Mouse (Mus musculus) urinary bladder, postnatal 4 days (tissue): ENCODE results near the gene Ppp1r14c.
"Not testable (repeated sequence)": the region's sequence is repeated elsewhere in the genome, so short reads cannot be mapped to it uniquely, and the experiment has no call there.

Experiments used
- DNase-seq, 2 experiments: peaks; one replicate each; pipeline ENCODE4 v3.0.0; 2021 to 2022; ENCODE audit warnings: low spot score in 2 of 2

Ppp1r14c gene

DNA sequence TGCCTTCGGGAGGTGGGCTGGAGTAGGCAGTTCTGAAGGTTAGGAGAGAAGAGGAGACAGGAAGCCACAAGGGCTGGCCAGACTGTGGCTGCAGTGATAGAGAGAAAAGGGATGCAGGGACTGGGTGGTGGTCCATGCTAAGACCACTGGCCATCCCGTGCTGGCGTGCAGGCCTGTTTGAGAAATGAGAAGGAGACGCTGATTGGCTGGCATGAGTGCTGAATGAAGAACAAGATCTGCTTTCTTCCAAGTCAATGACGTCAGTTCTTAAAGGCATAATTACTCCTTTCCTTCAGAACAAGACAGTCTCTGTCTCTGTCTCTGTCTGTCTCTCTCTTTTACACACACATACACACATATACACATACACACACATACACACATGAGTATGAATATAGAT, 36.4 kb downstream of the Ppp1r14c start:
- DNase-seq: no peak

DNA sequence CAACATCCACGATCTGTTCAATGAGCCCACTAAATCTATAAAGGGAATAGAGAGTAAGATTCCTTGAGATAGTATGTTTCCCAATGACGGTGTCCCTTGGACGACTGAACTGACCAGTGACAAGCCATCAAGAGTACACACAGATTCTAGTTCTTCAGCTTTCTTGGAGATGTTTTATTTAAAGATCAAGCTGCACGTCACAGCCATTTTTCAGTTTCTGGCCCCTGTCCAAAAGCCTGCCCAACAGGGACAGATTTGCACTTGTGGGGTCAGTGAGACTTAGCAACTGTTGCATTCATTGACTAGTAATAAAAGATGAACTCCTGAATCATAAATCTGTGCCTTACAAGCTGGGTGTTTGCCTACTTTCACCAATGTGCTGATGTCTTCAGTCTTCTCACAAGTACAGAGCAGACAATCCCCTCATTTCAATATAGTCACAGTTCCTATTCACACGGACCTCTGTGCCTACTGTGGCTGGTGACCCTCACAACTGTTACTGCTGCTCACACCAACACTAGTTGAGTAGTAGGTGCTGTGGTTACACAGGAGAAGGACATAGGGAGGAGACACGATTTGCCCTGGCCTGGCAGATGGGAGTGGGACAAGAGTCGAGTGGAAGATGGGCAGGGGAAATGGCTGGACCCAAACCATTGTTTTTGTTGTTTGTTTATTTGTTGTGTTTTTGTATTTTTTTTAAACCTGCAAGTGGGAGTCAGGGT, 37.7 kb downstream of the Ppp1r14c start:
- no peak for DNase-seq

DNA sequence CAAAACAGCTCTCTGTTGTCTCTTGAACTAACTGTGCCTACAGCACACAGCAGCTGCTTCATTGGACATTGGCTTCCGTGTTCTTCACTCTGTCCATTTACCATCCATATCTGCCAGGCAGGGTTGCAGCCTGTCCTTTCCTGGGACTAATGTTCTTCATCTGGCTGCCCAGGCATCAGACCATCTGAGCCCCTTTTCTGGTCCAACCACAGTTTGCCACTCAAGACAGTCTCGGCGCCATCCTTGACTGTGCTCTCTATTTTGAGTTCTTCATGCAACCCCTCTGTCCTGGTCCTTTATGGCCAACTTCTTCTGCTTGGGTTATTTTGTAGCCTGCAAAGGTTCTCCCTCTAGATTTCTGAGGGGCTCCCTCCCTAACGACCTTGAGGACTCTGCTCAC, 38.5 kb downstream of the Ppp1r14c start:
- DNase-seq: no peak

DNA sequence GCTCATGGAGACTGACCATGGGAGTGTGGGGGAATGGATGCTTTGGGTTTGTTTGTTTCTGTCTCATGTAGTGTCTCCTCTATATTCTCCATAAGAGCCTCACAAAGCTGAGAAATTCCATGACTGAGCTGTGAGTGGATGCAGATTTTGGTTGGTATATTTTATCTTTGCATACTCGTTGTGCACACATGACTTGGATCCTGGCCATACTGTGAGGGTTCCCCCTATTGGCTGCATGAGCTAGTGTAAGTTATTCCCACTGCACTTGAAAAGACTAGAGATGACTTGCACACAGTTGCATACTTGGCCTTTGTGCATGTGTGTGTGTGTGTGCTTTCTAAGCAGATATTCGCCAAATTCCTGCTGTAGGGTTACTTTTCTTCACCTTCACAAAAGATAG, 40.4 kb downstream of the Ppp1r14c start:
- DNase-seq: no peak

DNA sequence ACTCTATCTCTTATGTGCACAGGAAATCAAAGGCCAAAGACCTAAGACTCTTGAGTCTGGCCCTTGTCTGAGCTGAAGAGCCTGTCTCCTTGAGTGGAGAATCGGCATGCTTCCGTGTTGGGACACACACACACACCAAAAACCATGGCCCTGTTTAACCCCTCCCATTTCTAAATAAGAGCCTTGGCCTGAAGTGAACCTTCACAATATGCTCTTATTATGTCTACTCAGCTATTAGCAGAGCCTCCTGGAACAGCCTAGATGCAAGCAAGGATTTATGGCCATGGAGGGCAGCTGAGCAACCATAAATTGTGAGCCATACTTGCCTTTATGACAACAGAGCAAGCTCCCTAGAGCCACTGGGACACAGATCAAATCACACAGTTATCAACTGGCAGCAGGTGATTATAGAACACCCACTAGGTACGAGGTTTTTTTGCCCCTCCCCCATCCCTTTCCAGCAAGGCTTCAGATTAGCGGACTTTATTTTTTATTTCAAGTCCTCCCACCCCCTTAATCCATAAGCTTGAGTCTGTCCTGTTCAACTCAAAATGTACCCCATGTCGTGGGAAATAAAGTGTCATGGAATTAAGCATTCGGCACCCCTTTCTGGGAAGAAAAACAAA, 42.3 kb downstream of the Ppp1r14c start:
- DNase-seq: no peak

DNA sequence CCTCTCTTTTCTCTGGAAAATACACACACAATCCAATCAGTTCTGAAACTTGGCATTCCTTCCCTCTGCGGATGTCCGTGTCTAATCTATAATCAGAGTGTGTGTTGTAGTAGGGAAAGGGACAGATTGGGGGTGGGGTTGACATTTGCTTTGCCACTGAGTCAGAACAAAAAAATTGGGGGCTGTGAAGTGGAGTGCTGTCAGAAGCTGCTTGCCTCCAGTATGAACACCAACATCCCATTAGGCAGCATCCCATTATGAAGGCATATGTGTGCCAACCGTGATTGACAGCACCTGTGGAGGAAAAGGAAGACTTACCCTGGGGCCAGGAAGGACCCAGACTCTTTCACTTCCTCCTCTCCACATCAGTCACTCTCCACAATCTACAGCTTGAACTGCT, 42.8 kb downstream of the Ppp1r14c start:
- no peak for DNase-seq

DNA sequence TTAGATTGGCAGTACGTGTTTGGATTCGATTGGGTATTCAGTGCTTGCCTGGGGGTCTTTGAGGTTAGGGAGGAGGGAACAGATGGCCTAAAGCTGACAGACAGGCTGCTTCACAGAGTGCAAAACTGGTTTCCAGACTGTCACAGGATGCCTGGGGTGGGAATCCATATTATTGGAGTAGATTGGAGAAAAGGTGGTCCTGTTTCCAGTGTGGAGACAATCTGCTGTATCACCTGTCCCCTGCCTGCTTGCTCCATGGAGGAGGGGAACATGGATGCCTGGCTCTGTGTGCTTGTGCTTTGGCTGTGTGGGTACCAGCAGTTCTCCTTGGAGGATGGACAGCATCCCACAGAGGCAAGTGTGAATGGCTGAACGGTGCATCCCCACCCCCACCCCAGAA, 45.4 kb downstream of the Ppp1r14c start:
- no peak for DNase-seq

DNA sequence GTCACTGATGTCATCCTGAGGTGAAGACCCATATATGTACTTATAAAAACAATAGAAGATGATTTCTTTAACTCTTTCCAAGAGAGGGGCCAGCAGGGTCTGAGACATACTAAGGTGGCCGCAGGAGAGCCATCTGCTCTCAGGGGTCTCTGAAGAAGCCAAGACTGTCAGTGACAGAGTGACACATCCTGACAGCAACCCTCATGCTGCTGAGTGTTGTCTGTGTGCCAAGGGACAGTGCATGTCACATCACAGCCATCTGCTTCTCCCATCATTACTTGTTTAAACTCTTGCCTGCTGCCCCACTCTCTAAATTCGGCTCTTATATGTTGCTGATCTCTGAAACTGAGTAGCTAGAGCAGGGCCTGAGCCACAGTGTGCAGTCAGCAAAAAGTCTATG, 45.8 kb downstream of the Ppp1r14c start:
- DNase-seq: no peak

DNA sequence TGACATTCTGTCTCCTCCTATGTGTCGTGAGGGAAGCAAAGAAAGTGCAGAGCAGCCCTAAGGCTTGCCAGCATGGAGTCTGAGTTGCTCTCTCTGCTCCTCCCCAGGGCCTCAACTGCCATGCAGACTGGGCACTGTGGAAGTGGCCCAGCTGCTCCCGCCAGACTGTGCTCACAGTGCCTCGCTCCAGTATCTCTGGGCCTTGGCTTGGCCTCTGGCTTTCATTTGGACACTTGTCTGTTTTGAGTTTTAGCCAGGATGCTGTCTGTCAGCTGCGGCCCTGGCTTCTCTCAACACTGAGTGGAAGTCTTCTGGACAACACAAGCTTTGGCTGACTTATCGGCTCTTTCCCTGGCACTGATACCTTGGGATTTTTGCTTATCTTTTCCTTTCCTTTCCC, 49.0 kb downstream of the Ppp1r14c start:
- no peak for DNase-seq

DNA sequence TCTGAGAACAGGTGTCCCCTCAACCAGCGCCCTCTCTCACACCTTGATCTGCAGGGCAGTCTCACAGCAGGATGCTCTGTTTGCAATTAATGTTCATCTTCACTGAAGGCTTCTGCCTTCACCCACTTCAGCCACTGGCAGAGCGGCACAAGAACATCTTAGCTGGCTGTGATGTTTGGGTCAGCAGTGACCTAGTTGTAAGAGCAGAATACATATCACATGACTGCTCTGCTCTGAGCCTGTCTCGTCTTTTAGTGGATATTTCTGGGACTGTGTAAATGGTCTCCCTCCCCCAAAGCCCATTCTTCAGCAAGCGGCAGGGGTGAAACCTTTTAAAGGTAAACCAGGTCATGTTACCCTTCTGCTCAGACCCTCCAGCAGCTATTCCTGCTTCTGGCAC, 50.7 kb downstream of the Ppp1r14c start:
- no peak for DNase-seq

DNA sequence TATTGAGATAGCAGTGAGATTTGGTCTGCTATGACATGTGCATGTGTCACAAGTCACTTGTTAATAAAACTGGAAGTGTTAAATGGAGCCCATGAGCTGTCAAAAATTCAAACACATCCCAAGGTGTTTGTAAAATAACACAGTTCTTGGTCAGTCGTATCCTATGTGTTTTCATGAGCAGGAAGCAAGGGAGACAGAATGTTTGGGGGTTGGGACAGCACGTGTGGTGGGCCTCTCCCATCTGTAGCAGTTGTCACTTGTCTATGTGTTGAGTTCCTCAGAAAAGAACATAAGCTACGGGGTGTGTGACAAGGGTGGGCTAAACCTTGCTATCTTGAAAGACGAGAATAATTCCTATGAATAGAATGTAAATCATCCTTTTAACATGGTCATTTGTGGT, 51.6 kb downstream of the Ppp1r14c start:
- DNase-seq: no peak

DNA sequence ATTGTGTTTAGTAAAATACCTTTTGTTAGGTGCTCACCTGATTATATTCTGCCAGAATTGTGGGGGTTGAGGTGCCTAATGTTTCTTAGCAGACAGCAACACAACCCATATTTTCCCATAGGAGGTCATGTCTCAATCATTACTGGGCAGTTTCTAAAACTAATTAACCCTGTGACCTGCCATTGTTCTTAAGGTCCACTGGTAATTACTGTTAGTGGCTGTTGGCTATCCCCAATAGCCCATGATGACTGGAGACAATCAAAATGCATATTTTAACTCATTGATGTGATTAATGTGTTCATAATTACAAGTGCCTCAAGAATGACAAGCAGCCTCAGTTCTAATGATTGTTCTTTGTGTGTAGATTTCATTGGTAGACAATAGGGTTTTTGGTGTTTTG, 58.2 kb downstream of the Ppp1r14c start:
- no peak for DNase-seq

DNA sequence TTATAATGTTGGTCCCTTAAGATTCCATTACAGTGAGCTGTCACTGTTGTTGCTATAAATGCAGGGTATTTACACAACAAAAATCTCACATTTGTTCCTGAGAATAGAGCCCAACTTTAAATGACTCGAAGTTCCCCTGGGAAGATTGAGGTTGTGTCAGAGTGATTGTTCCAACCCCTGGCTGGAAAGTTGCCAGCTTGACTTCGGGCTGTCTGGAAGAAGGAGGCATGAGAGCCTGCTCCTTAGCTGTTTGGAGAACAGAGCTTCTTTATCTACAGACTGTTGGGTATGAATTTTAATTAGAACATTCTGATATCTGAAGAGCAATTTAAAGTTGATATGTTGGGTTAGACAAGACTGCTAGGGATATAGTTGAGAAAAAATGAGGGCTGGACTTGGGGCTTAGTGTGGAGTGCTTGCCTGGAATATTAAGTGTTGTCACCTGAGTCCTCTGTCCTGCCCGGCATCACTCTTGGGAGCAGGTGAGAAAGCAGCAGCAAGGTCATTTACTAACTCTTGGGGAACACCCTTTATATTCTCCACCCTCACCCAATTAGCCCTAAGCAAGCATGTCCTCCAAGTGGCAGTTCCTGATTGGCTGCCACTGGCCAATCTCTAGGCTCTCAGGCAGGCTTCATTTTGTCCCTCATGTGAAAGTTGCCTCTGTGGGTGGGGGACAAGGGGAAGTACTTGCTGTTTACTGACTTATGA, 62.0 kb downstream of the Ppp1r14c start:
- peak in 1 of 2 experiments; percentile 62 for DNase-seq

DNA sequence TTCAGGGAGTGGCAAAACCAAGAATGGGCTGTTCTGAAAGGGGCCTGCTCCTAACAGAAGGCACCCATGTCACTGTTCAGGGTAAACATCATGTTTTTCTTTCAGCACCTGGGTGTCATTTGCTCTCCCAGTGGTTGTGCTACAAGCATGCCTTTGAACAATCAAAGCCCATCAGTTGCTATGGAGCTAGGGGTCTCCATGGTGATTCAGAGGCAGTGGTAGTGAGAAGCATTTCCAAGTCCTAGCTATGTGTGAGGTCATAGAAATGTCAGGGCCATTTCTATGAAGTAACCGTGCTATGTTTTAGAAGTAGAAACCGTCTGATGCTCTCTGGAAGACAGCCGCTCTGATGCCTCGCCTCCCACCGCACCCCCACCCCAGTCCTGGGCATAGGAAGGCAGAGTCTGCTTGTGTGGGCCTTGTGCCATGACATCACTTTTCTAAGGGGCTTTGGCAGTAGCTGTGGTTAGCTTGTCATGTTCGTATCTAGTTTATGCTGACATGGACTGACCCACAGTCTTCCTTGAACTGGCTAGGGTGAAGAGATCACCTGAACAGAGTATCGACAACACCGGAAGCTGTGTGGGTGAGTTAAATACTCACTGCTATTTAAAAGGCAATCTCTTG, 69.1 kb downstream of the Ppp1r14c start:
- no peak for DNase-seq

DNA sequence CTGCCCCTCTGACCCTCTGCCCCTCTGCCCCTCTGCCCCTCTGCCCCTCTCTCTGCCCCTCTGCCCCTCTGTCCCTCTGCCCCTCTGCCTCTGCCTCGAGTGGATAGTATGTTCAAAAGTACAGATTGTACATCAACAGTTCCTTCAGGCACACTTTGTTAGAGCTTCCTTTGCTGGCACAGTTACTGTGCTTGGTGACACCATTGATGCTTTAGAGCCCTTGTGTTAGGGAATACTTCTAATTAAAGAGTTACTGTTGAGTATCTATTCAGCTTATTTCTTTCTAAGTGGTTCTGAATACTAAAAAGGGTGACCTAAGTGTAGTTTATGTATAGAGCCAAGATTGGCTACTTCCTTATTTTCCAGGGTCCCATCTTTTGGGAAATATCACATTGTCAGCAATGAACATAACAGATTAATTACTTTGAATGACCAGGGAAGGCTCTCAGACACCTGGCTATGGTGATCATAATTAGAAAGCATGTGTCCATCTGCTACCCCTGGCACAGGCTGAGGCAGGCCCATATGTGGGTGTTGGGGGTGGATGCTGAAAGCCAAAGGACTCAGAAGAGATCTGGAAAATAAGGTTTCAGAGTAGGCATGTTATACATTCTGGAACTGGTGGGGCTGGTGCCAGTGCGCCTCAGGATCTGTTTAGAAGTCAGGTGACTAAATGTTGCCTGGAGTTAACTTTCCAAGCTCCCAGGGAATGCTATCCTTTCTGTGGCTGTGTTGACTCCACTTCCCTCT, 75.0 kb downstream of the Ppp1r14c start:
- DNase-seq: no peak

DNA sequence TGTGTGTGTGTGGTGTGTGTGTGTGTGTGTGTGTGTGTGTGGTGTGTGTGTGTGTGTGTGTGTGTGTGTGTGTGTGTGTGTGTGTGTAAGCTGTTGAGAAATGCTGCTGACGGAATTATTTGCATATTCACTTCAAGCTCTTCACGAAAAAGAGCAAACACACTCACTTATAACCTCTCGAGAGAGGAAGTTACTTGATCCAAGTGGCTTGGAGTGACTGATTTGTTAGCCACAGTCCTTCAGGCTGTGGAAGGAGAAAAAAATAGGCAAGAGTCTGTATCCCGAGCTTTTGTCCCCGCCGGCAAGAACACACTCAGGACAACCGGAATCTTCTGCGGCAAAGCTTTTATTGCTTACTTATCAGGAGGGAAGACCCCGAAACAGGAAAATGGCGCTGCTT, 80.9 kb downstream of the Ppp1r14c start:
- DNase-seq: not testable (repeated sequence)

DNA sequence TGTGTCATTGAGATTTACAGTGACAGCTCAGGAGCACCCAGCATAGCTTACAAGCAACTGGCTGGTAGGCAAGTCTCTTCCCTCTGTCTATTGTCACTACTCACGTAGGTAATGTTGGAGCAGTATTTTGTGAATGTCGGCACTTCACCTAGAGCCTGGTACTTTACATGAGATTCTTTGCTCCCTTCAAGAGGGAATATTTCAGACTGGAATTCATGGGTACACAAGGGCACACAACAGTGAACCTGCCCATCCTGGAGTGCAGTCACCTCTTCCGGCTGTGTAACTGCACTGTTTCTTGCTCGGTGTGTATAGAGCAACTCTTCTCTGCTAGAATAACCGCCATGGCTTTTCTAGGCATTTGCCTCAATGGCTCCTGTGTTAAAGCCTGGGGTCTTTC, 82.8 kb downstream of the Ppp1r14c start:
- DNase-seq: no peak

DNA sequence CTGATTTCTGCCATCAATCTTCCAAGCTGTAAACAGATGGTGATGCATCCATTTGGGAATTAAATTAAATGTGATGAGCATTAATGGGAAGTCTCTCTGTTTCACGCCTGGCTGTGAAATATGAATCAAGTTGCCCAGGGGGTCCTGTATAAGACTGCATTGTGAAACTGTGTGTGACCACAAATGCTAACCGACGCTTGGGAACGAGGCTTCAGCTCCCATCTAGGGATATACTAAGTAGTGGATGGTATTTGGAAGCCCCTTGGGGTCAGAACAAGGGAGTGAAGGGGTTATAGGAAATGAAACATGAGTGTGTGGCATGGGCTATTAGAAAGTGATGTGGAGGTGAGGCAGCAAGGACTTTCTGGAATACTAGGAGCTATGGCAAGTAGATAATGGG, 86.1 kb downstream of the Ppp1r14c start:
- DNase-seq: no peak

DNA sequence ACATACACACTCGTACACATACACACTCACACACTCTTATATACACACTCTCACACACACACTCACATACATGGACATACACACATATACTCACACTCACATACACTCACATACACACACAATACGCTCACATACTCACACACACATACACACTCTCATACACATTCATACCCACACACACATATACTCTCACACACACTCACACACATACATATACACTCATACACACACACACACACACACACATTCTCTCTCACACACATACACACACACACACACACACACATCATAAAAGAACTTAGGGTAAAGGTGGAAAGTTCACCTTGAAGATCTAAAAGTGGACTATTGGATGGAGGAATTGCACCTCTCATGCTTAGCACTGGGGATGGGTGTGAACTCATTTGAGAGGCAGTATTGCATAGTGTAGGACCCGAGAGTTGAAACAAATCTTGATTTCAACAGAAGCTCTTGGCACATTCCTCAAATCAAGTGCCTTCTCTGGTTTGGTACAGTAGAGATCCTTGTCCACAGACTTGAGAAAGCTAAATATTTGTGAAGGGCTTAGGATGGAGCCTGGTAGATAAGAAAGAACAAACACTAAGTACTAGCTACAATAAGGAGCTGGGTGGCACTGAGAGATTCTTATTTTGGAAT, 87.1 kb downstream of the Ppp1r14c start:
- no peak for DNase-seq

DNA sequence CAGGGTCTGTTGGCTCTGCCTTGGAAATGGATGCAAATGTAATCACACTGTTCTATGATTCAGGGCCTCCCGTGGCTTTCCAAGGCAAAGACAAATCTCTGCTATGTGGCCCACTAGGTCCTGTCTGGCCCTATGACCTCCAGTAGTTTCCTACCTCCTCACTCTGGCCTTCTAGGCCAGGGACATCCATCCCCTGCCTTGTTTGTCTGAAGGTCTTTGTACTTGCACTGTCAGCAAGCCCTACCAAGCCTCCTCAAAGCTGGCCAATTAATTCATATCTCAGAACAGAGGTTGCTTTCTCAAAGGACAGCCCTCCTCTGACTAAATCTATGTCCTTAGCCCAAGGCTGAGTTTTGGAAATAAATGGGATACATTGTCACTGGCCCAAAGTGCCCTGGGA, 92.8 kb downstream of the Ppp1r14c start:
- no peak for DNase-seq

DNA sequence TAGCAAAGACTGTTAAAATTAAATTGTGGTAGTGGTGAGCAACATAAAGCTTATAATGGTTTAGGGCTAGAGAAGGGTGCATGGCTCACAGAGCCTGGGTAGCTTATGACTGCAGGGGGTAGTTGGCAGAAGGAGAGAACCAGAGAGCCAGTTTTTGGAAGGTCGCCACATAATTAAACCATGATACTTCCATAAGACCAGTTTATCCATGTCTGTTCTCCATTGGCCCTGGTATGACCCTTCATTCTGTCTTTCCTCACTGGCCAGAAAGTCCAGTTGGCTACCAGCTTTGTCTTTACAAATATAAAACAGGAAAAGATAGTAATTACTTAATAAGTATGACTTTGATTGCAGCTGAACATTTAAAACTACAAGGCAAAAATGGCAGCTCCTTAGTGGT, 95.0 kb downstream of the Ppp1r14c start:
- DNase-seq: no peak
